Mouse (Mus musculus) G1E-ER4 (cell line): ENCODE data around the gene Nudt16l1. TPM values are rescaled to one million over a fixed set of nuclear protein-coding genes. Genes with fewer than 3 reads are reported as not detected.

Source experiments
- GATA1 ChIP-seq: IDR thresholded peaks from one replicate; pipeline ENCODE4 v1.8.0; 2012; ENCODE audit warnings: low read length, inconsistent platforms
- polyA plus RNA-seq: library from polyadenylated mRNA; stranded (reverse); fragments of >175 nt; gene quantifications from 2 replicates; pipeline ENCODE4 v1.2.3, GENCODE M21; 2012

Nudt16l1 gene
- polyA plus RNA-seq, 1 experiment = 45.2 TPM

DNA sequence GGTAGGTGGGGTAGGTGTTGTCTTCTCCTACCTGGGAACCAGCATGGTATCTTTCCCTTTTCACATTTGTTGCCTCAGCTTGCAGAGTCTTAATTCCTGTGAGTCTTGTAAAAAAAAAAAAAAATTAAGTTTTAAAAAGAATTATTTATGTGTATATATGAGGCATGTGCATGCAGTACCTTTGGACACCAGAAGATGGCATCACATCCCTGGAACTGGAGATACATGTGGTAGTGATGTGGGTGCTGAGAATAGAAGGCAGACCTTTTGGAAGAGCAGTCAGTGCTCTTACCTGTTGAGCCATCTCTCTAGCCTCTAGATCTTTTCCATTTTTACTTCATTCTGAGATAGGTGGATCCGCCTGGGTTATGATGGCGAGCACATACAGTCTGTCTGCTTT is 28.8 kb upstream of the Nudt16l1 start:
- no peak for TF ChIP-seq GATA1

DNA sequence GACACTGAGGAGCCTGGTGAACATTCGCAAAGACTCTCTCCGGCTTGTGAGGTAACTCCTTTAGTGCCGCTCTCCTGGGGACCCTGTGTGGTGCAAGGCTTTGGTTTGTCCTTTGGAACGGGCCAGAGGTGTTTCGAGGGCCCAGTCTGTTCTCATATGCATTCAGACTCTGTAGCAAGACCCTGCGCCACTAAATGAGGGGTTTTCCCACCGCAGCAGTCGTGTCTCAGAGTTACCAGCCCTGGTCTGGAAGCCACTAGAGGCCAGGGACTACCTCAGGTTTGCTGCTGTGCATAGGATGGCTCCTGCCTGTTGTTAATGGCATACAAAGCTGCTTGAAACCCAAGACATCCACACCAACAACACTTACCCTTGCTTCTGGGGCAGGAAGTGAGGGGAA is 27.8 kb upstream of the Nudt16l1 start:
- TF ChIP-seq GATA1 = no peak

DNA sequence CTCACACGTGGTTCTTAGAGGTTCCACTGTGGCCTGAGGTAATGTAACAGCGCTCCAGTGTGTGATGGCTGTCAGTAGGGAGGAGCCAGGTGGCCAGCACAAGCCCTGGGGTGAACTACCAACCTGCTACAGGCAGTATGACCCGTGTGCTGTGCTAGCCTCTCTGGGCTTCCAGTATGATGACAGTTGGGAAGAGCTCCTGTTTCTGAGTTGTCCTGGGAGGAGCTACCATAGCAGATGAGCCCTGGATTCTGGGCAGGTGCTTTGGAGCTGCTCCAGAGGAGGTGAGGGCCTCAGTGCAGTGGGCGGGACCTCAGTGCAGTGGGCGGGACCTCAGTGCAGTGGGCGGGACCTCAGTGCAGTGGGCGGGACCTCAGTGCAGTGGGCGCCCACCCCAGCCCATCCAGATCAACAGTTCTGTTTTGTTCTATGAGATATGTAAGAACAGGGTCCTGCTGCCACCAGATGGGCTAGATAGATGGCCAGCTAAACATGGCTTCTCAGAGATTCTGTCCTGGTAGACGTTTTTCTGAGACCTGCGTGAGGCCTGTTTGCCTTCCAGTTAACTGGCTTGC is 26.4 kb upstream of the Nudt16l1 start:
- no peak for TF ChIP-seq GATA1

DNA sequence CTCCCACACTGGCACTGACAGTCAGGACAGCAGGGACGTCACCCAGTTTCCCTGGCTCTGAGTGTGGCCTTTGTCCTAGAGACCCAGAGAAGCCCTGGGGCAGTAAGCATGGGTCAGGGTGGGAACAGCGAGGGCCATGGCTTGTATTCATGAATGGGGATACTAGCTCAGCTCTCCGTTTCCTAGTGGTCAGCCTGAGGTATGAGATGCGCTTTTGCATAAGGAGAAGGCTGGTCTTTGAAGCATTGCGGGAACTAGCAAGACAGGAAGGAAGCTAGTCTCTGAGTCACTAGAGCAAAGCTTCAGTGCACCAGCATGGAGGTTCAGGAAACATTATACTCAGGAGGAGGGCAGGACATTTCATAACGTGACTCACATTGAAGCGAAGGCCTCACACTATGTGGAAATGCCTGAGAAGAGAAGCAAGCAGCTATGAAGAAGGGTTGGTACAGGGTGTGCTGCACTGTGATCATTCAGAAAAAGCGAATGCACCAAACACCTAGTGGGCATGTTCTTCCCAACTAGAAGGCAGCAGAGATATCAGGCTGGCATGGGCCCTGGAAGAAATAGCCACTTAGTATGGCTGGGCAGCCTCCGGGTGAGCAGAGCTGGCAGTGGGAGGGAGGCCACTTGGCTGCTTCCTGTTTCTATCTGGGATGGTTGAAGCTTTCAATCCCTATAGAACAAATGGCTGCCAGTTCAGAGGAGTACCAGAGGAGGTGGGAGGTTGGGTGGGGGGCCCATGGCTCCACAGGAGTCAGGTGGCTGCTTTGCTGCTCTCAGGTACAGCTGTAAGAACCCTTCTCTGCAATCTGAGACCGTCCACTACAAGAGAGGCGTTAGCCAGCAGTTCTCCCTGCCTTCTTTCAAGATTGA is 25.4 kb upstream of the Nudt16l1 start:
- no peak for TF ChIP-seq GATA1

DNA sequence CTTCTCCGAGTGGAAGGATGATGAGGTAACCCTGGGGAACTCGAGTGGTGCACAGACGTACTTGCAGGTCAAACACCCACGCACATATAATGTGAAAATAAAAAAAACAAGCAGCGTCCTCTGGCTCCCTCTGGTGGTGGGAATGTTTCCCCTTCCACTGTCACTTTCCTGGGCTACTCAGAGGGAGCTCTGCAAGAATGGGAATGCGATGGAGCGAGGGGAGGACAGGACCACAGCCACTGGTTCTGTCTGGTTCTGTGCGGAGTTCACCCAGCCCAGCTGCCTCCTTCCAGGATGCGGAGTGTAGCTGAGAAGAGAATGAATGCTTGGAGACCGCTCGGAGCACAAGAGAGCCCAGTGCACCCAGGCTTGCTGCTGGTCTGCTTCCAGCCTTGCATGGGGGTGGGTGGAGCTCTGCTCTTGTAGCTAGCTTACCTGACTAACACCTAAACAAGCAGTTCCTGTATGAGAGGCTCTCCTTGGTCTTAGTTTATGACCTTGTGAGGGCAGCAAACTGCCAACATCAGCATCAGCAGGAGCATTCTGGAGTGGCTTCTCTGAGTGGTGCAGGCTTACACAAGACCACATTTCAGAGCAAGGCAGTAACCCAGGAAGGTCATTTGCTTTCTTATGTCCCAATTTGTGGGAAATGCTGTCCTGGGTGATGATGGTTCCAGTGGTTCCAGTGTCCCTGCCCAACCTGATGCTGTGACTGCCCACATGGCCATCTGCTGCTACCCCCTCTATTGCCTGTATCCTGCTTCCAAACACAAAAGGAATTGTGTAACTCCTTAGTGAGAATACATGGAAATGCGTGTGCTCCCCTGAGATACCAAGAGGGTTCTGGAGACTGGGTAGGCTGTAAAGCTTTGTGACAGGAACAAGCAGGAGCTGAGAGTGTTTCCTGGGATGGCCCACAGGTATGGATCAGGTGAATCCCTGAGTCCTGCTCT is 24.5 kb upstream of the Nudt16l1 start:
- TF ChIP-seq GATA1 = no peak

DNA sequence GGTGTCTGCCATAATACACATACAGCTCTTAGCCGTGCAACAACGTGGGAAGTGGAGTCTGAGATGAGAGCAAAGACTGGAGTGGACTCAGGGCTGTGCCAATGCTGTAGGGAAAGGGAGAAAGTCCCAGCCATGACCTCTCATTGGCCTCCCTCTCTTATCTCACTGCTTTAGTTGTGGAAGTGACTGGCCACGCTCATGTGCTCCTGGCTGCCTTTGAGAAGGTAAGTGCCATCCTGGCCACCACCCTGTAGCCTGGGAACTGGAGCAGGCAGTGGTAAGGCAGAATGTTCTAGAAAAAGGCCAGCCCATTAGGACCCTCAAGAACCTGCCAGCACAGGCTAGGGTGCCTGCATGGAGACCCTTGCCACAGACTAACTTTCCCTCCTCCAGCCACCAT is 22.6 kb upstream of the Nudt16l1 start:
- no peak for TF ChIP-seq GATA1

DNA sequence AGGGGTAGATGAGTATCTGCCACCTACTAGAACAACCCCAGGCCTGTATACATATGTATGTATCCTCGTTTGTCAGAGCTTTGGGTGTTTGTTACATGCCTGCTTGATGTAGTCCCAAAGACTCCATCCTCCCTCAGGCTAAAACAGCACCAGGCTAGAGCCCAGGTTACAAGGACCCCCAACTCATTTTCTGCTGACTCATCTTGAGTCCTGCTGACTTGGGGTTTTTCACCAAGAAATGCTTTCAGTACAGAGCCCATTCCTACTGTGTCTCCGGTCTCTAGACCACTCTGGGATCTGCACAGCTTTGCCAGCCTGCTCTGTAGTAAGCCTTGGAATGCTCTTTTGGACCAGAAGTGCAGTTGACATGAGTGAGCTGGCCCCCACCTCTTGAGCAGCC is 22.0 kb upstream of the Nudt16l1 start:
- no peak for TF ChIP-seq GATA1

DNA sequence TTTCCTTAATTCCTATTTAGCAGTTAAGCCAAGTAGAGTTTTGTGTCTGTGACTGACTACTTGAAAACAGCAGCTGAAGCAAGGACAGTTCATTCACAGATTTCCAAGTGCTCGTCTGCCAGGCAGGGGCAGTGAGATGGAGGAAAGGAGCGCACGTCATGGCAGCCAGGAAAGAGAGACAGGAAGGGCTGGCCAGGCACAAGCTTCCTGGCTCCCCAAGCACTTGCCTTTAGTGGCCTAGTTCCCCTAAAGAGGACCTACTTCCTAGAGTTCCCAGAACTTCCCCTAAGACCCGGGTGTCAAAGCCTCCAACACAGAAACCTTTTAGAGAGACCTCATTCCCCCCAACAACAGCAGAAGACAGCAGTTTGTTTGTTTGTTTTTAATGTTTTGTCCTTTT is 18.0 kb upstream of the Nudt16l1 start:
- TF ChIP-seq GATA1 = no peak

DNA sequence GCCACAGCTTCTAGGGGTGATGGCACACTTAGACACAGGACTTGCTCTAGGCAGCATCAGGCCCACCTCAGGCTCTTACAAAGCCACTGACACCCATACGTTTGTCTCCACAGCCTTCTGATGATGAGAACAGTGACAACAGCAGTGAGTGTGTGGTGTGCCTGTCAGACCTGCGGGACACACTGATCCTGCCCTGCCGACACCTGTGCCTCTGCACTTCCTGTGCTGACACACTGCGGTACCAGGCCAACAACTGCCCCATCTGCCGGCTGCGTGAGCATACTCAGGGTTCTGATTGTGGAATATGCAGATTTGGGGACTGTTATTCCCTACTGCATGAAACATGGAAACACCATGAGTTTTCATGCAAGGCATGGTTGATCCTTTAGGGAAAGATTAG is 16.1 kb upstream of the Nudt16l1 start:
- no peak for TF ChIP-seq GATA1

DNA sequence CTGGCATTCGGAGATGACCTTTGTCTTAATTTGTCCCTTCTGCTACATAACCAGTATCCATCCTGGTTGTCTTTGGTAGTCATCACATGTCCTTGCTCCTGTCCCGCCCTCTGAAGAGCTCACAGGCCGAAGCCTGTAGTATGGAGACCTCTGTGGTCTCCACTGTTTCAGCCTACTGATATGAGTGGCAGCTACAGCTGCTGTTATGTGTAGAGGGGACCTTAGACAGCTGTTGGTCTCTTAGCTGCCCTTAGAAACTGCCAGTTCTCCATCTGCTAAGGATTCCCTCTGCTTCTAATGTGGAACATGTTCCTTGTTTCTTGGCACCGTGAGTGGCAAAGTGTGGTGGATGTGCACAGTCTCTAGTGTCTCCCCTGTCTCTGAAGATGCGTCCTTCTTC is 14.6 kb upstream of the Nudt16l1 start:
- no peak for TF ChIP-seq GATA1

DNA sequence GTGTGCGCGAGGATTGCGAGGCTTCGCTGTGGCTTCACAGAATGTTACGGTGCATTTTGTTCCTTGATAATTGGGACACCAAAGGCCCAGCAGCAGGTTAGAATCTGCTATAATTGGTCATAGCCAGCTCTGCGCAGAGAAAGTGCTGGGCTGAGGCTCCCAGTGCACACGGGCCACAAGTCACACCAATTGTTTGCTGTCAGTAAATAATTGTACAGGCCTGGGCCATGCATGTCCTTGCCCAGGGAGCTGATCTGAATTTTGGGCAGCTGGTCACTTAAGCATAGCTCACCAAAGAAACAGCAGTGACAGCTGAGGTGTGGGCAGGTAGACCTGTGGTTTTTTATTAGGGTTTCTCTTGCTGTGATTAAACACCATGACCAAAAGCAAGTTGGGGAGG is 10.6 kb upstream of the Nudt16l1 start:
- TF ChIP-seq GATA1 = no peak

DNA sequence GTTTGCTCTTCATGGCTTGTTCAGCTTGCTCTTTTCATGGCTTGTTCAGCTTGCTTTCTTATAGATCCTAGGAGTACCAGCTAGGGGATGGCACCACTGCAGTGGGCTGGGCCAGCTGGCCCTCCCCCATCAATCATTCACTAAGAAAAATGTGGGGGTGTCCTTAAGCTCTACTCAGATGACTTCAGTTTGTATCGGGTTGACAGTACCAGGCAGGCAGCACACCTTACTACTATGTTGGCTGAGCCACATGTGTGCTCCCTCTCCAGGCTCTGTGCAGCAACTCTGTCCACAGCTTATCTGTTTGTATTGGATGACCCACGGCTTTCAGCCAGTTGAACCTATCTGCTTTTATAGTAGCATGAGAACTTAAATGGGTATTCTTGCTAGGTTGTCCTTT is 10.1 kb upstream of the Nudt16l1 start:
- TF ChIP-seq GATA1 = no peak

DNA sequence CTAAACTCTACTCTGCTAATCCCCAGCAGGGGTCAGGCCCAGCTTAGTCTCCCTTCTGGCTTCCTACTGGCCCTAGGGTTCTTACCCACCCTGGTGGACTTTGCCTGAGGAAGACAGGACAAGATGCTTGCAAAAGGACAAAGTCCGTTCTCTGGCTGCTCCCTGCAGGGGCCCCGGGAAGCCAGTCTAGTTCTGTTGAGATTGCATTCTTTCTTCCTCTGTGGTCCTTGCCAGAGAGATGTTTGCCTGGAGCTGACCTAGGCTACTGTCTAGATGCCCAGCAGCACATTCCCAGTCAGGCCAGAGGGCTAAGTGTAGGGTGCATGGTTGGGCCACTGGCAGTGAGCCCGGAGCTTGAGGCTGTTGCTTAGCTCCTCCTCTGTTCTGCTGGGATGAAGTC is 6.1 kb upstream of the Nudt16l1 start:
- no peak for TF ChIP-seq GATA1

DNA sequence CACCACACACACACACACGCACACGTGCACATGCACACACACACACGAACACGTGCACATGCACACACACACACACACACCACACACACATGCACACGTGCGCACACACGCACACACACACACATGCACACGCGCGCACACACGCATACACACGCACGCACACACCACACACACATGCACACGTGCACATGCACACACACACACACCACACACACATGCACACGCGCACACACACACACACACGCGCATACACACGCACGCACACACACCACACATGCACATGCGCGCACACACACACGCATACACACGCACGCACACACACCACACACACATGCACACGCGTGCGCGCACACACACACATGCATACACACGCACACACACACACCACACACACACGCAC is 3.1 kb upstream of the Nudt16l1 start:
- no peak for TF ChIP-seq GATA1

DNA sequence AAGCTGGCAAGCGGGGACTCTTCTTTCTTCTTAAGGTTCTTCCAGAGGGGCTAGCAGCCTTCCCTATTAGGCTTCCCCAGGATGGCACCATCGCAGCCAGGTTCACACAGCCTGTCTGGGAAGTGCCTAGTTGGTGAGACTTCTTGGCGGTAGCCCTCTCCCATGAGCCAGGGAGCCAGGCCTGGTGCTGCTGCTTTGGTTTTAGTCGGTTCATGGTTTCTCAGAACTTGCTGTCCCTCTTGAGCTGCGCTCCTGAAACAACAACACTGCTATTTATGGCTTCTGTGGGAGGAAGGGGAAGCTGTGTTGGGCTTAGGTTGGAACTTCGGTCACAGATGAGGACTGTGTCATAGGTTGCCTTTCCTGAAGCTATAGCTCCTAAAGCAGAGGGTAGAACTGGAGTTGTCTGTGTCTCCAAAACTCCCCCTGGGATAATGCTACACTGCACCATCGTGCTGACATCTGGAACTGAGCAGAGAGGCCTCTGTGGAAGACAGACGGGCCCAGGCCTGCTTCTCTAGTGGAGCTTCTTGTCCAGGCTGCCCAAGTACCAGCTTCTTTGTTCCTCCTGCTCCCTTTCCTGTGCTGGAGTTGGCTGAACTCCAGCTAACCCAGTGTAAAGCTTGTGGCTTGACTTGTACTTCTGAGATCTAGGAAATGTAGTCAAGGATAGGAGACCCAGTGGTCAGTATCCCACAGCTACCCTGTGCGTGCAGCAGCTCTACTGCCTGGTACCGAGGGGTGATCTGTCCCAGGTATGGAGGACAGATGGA is 2.4 kb upstream of the Nudt16l1 start:
- TF ChIP-seq GATA1 = no peak
